Mouse (Mus musculus) midbrain, embryonic 12.5 days (tissue): Measurements from ENCODE around the gene Cand1. TPM values are rescaled to one million over a fixed set of nuclear protein-coding genes. Genes with fewer than 3 reads are reported as not detected.

Source experiments
- ATAC-seq: fragments of 200-750 bp; cut with Nextera tagmentation; 2 replicates; pipeline ENCODE4 v1.8.0; 2017; ENCODE audit warnings: low read depth, moderate TSS enrichment, moderate library complexity; ENCODE audit not compliant: low FRiP score
- H3K27ac ChIP-seq: fragments of 300-500 bp; sonication (generic); replicated peaks from 2 replicates; pipeline ENCODE4 v1.5.1; 2016; ENCODE audit warnings: mild to moderate bottlenecking
- H3K27me3 ChIP-seq: fragments of 300-500 bp; sonication (generic); 2 replicates; pipeline ENCODE4 v1.6.1; 2016; ENCODE audit warnings: mild to moderate bottlenecking
- H3K36me3 ChIP-seq: fragments of 300-500 bp; sonication (generic); 2 replicates; pipeline ENCODE4 v1.6.1; 2016
- H3K4me1 ChIP-seq: fragments of 300-500 bp; sonication (generic); 2 replicates; pipeline ENCODE4 v1.6.1; 2016
- H3K4me2 ChIP-seq: fragments of 300-500 bp; sonication (generic); replicated peaks from 2 replicates; pipeline ENCODE4 v1.6.1; 2016; ENCODE audit warnings: mild to moderate bottlenecking, moderate library complexity
- H3K4me3 ChIP-seq: fragments of 300-500 bp; sonication (generic); 2 replicates; pipeline ENCODE4 v1.5.1; 2016; ENCODE audit warnings: mild to moderate bottlenecking
- H3K9ac ChIP-seq: fragments of 300-500 bp; sonication (generic); replicated peaks from 2 replicates; pipeline ENCODE4 v1.6.1; 2016; ENCODE audit warnings: mild to moderate bottlenecking, moderate library complexity
- H3K9me3 ChIP-seq: fragments of 300-500 bp; sonication (generic); 2 replicates; pipeline ENCODE4 v1.6.1; 2016; ENCODE audit warnings: mild to moderate bottlenecking
- WGBS: fragments of 180-500 bp; shearing (Covaris S2); methylation state at CpG from one replicate; pipeline ENCODE4 v1.1.7; 2016; 5-methylcytosine and 5-hydroxymethylcytosine counted together
- polyA plus RNA-seq: library from polyadenylated mRNA; unstranded; fragments of >200 nt; fragmentation: Nextera tagmentation; extraction: Ambion mirVana; gene quantifications from 2 replicates; pipeline ENCODE4 v1.2.1, GENCODE M21; 2016

Gene Cand1
- polyA plus RNA-seq, 1 experiment from 2014 or later: 100 TPM

DNA sequence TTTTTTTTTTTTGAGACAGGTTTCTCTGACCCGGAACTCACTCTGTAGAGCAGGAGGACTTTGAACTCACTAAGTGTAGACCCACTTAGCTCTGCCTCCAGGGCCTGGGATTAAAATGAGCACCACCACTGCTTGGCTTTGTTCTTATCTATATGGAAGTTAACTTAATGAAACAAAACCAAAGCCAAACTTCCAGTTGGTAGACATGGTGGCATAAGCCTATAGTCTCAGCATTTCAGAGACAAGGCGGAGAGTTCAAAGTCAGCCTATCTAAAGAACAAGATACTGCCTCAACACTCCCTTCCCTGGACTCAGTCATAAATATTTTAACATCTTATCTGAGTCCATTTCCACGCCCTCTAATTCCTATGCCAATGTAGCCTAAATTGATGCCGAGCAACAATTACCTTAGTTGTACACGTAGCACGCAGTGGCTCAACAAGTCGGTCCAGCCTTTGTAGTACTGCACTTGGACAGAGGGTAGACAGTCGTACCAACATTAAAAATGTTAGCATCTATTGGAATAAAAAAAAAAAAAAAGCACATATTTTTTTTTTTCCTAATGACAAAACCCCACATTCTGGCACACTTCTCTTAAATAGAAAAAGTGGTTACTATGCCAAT, 33.4 kb downstream of the Cand1 start:
- no peak overlapping the region for H3K4me3 ChIP-seq
- no peak for ATAC-seq
- WGBS: 98% methylated on average over 8 of the region's 8 CpGs

DNA sequence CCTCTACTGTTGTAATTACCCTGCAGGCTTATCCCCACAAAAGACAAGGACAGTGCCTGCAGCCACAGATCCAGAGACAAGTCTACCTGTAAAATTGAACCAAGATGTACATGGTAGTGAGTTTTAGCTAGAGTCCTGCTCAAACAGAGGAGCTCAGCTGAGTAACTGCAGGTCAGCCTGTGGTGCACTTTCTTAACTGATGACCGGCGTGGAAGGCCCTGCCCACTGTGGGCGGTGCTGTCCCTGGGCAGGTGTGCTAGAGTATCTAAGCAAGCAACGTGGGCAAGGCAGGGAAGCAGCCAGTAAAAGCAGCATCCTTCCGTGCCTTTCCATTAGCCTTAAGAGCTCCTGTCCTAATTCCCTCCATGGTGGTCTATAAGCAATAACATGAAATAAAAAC, 34.6 kb downstream of the Cand1 start:
- Histone ChIP-seq H3K36me3 (peaks cover 86% of the 10 kb centered on the region), H3K4me3 (no peak overlapping the region), H3K9ac (no peak overlapping the region), H3K27ac (no peak overlapping the region), H3K9me3 (no peaks in the 10 kb centered on the region), H3K4me1 (no peaks in the 10 kb centered on the region), H3K4me2 (no peak overlapping the region), H3K27me3 (no peaks in the 10 kb centered on the region)
- WGBS: 92% methylated on average over 5 of the region's 5 CpGs
- no peak for ATAC-seq

More for the DNA sequence above, 33.4 kb downstream of the Cand1 start:
- Histone ChIP-seq H3K27me3 (no peaks in the 10 kb centered on the region), H3K36me3 (peaks cover 90% of the 10 kb centered on the region), H3K9ac (no peak overlapping the region), H3K4me2 (no peak overlapping the region), H3K4me1 (no peaks in the 10 kb centered on the region), H3K9me3 (no peaks in the 10 kb centered on the region), H3K27ac (no peak overlapping the region)

DNA sequence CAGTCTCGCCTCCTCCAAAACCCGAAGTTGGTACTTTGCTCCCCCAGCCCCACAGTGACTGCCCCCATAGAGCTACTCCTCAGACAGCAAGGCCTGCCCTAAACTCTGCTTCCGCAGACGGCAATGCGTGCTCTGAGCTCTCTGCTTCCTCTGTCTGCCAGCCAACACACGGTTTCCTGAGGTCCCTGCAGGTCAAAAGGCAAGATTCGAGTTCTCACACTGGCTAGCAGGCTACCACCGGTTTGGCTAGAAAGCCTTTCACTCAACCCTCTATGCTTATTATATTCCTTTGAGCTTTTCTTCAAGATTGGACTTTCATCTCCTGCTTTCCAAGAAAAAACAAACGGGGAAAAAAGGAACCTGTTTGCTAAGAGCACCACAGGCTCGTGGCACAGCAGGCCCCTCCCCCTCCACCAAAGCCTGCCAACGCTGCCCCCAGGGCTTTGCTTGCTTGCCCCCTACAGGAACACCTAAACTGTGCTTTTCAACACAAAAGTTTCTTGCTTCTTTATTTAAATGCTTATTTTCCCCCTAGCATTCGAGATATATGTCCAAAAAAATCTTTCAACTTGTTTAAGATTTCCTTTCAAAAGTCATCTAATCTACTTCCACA, 35.4 kb downstream of the Cand1 start:
- no peak overlapping the region for H3K4me3 ChIP-seq
- H3K4me2 ChIP-seq: no peak overlapping the region
- 88% methylated on average over 12 of the region's 12 CpGs for WGBS
- no peaks in the 10 kb centered on the region for H3K27me3 ChIP-seq
- no peak overlapping the region for H3K9ac ChIP-seq
- H3K9me3 ChIP-seq: no peaks in the 10 kb centered on the region
- H3K4me1 ChIP-seq: no peaks in the 10 kb centered on the region
- ATAC-seq: no peak
- peaks cover 85% of the 10 kb centered on the region for H3K36me3 ChIP-seq
- H3K27ac ChIP-seq: no peak overlapping the region

DNA sequence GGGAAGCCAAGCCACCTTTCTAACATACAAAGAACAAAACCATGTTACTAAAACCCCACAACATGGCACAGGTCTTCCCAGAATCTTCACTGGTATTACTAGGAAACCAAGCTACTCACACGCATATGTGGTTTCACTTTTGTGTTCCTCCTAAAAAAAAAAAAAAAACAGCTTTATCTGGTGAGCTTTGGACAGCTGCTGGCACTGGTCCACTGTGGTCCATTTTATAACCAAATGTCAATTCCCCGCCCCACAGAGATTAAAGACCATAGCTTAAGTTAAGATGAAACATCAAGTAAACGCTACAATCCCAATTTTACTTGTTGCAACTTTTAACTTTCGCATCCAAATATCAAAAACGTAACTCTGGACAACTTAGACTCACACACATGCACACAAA, 40.0 kb downstream of the Cand1 start:
- peaks cover 65% of the 10 kb centered on the region for H3K36me3 ChIP-seq
- no peak overlapping the region for H3K4me3 ChIP-seq
- no peak for ATAC-seq
- H3K4me1 ChIP-seq: no peaks in the 10 kb centered on the region
- H3K4me2 ChIP-seq: no peak overlapping the region
- H3K27me3 ChIP-seq: no peaks in the 10 kb centered on the region
- no peak overlapping the region for H3K27ac ChIP-seq
- WGBS: 95% methylated on average over 5 of the region's 5 CpGs
- no peak overlapping the region for H3K9ac ChIP-seq
- no peaks in the 10 kb centered on the region for H3K9me3 ChIP-seq

DNA sequence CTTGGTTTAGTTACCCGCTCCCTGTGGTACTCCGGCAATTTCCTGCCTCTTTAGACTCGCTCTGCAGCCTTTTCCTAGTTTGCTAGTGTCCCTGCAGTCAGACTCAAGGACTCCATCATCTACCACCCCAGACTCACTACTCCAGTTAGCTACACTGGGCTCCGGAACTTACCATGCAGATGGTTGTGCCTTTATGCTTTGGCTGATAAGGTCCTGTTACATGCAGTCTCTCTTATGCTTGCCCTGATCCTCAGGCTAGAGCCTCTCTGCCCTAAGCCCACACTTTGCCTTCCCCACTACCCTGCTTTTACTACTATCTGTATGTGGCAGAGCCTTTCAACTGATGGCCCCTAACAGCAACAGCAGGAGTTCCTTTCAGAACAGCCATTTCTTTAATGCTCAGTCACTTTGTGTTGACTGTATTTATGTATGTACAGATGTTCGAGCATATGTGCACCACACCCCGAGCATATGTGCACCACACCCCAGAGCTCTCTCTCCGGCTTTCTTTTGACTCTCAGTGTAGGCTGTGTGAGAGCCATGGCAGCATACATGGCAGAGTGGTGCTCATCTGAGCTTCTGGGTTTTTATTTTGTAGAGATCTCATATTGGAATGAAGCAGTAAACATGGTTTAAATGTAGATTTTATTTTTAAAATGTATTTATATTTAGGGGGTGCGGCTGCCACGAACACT, 41.5 kb downstream of the Cand1 start:
- 97% methylated on average over 9 of the region's 9 CpGs for whole genome bisulfite sequencing
- no peak for ATAC-seq
- no peaks in the 10 kb centered on the region for H3K4me1 ChIP-seq

DNA sequence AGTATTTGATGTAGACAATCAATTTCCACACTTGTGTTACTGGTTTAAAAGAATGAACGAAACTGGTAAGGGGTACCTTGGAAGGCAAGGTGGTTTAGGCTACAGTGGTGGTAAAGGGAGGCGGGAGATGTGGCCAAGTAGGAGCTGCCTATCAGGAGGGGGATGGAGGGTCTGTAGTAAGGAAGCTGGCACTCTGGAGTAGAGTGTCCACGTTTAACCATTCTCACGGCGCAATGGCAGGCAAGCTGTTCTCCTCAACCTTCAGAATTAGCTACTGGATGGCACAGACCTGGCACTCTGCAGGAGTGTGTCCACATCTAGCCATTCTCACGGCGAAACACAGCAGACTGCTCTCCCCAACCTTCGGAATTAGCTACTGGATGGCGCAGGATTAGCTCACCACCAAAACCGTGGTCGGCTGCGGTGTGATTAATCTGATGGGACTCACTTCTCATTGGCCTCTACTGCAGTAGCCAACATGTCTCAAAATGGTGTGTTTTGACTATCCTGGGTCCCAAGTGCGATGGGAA, 42.2 kb downstream of the Cand1 start:
- no peak overlapping the region for H3K4me3 ChIP-seq
- no peaks in the 10 kb centered on the region for H3K27me3 ChIP-seq
- 94% methylated on average over 13 of the region's 13 CpGs for WGBS
- no peak overlapping the region for H3K9ac ChIP-seq
- no peaks in the 10 kb centered on the region for H3K9me3 ChIP-seq
- H3K36me3 ChIP-seq: peaks cover 45% of the 10 kb centered on the region
- no peak overlapping the region for H3K4me2 ChIP-seq
- H3K4me1 ChIP-seq: no peaks in the 10 kb centered on the region
- H3K27ac ChIP-seq: no peak overlapping the region
- no peak for ATAC-seq

More for the DNA sequence above, 41.5 kb downstream of the Cand1 start:
- H3K27ac ChIP-seq: no peak overlapping the region
- no peaks in the 10 kb centered on the region for H3K27me3 ChIP-seq
- H3K36me3 ChIP-seq: peaks cover 52% of the 10 kb centered on the region
- no peak overlapping the region for H3K4me3 ChIP-seq
- H3K9ac ChIP-seq: no peak overlapping the region
- no peak overlapping the region for H3K4me2 ChIP-seq
- H3K9me3 ChIP-seq: no peaks in the 10 kb centered on the region

DNA sequence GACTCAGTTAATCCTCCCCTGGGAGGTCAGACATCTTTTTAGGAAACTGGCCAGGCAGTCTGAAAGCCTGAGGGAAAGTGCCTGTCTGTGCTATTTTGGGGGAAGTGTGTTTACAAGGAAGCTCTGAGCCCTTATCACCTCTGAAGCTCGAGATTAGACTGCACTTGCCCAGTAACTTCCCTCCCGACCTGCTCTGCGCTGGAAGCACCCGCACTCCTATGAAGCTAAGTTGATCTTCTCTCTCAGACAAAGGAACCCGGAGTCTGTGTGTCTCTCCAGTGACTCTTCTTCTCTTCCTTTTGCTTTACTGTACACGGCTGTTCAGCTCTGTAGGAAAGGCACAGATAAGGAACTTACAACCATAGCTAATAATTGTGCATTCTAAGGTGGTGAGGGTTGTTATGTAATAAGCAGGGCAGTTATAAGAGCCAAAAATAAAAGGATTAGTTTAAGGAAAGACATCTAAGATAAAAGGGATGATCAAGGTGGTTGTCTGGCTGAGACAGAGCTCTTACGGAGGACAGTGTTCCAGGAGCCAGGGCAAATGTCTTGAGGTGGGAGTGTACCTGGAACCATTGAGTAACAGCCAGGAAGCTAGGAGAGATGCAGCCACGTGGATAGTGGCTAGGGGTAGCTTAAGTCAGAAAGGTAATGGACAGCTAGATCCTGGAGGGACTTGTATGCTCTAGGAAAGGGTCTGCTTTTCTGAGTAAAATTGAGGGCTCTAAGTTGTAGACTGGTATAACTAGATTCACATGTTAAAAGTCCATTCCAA, 47.1 kb downstream of the Cand1 start:
- Histone ChIP-seq H3K27me3 (no peaks in the 10 kb centered on the region), H3K27ac (no peak overlapping the region), H3K4me3 (no peak overlapping the region), H3K9me3 (no peaks in the 10 kb centered on the region), H3K4me1 (no peaks in the 10 kb centered on the region), H3K9ac (no peak overlapping the region), H3K36me3 (peaks cover 15% of the 10 kb centered on the region; the same call in 1 of the 2 replicates), H3K4me2 (no peak overlapping the region)
- no peak for ATAC-seq
- 74% methylated on average over 8 of the region's 8 CpGs for WGBS

DNA sequence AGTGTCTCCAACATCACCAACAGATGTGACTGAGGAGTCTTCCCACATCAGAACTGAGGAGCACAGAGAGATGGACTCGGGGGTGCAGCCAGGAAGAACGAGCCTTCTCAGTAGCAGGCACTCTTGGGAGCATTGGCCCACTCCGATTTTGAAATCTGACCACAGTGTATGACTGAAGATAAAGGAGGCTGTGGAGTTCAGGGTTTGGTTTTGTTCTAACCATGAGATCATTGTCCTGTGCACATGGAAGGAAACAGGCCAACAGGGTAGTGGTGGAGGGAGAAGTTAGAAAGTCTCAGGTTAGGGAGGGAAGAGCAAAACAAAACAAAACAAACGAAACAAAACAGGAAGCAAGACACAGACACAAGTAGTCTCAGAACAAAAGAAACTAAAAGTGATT, 52.1 kb downstream of the Cand1 start:
- Histone ChIP-seq H3K4me1 (no peaks in the 10 kb centered on the region), H3K27me3 (no peaks in the 10 kb centered on the region), H3K9ac (no peak overlapping the region), H3K36me3 (no peaks in the 10 kb centered on the region), H3K4me3 (no peak overlapping the region), H3K9me3 (no peaks in the 10 kb centered on the region), H3K27ac (no peak overlapping the region), H3K4me2 (no peak overlapping the region)
- WGBS: 84% methylated on average over 4 of the region's 4 CpGs
- ATAC-seq: no peak

DNA sequence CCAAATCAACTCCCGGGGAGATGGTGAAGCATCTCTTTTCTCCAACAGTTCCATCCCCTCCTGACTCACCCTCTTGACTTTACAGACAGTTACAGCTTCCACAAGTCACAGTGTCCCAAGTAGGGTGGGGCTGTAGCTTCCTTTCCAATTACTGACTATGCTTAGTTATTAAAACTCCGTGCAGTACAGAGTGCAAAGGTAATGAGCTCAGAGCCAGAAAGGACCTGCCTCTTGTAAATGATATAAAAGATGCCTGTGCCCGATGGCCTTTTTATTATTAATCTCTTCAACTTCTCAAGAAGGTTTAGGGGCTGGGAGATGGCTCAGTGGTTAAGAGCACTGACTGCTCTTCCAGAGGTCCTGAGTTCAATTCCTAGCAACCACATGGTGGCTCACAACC, 70.2 kb downstream of the Cand1 start:
- no peak for ATAC-seq
- 91% methylated on average over 3 of the region's 3 CpGs for WGBS
- Histone ChIP-seq H3K4me1 (no peaks in the 10 kb centered on the region), H3K9ac (no peak overlapping the region), H3K27me3 (no peaks in the 10 kb centered on the region), H3K36me3 (no peaks in the 10 kb centered on the region), H3K9me3 (no peaks in the 10 kb centered on the region), H3K27ac (no peak overlapping the region), H3K4me3 (no peak overlapping the region), H3K4me2 (no peak overlapping the region)

DNA sequence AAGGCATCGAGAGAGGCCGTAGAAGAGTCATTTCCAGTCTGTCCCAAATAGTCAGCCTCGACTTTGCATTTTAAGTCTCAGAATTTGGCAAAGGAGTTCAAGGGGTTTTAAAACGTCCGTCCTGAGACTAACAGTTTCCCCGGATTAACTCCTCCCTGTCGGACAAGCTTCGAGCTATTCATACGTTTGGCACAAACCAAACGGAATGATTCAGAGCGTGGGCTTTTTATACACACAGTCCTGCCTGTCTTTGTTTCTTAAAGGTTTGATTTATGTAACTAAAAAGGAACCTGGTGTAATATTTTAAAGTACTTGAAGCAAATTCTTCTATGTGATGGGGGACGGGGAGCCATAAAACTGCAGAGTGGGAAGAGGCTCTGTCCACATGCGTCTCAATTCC, 70.6 kb downstream of the Cand1 start:
- no peak overlapping the region for H3K9ac ChIP-seq
- H3K9me3 ChIP-seq: no peaks in the 10 kb centered on the region
- H3K4me1 ChIP-seq: no peaks in the 10 kb centered on the region
- H3K4me2 ChIP-seq: no peak overlapping the region
- H3K27me3 ChIP-seq: no peaks in the 10 kb centered on the region
- H3K4me3 ChIP-seq: no peak overlapping the region
- H3K36me3 ChIP-seq: no peaks in the 10 kb centered on the region
- 80% methylated on average over 13 of the region's 13 CpGs for WGBS
- ATAC-seq: no peak
- H3K27ac ChIP-seq: no peak overlapping the region

DNA sequence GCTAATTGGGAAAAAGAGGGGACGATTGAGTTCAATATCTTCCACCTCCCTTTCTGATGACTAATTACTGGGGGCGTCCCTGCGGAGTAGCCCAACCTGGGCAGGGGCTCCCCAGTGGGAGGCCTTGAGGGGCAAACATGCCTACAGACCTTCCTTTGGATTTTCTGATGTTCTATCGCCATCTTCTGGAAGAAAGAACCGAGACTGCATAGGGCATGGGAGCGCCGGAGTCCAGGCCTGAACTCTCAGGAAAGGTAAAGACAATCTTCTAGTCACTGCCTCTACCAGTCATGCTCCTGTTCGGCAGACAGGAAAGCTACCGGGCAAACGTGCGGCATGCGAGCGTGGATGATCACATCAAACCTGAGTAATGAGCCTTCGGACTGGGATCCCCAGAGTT, 71.1 kb downstream of the Cand1 start:
- 33% methylated on average over 14 of the region's 14 CpGs for WGBS
- no peaks in the 10 kb centered on the region for H3K36me3 ChIP-seq
- ATAC-seq: 0 out of 2 replicates have a peak, but pooled peaks have one; percentile 23
- no peak overlapping the region for H3K4me2 ChIP-seq
- no peaks in the 10 kb centered on the region for H3K9me3 ChIP-seq
- no peak overlapping the region for H3K27ac ChIP-seq
- H3K4me3 ChIP-seq: no peak overlapping the region
- H3K27me3 ChIP-seq: no peaks in the 10 kb centered on the region
- no peak overlapping the region for H3K9ac ChIP-seq
- no peaks in the 10 kb centered on the region for H3K4me1 ChIP-seq

DNA sequence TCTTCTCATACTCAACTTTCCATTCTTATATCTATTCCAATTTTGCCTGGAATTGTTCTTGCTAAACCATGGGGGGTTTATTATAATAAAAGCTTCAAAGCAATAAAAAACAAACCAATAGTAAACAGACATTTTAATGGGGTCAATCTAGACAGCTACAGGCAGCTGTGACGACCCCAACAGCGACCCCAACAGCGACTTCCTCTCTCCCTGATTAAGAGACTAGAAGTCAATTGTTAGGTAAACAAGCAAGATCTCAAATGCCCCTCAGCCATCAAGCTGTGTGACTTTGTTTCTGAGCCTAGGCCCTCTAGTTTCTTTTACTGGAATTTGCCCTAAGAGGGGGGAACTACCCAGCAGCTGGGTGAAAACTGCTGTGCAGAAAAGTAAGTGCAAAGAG, 72.0 kb downstream of the Cand1 start:
- no peak for ATAC-seq
- no peak overlapping the region for H3K9ac ChIP-seq
- H3K4me2 ChIP-seq: no peak overlapping the region
- H3K36me3 ChIP-seq: no peaks in the 10 kb centered on the region
- no peaks in the 10 kb centered on the region for H3K27me3 ChIP-seq
- no peak overlapping the region for H3K27ac ChIP-seq
- 7% methylated on average over 3 of the region's 3 CpGs for WGBS
- H3K4me3 ChIP-seq: no peak overlapping the region
- no peaks in the 10 kb centered on the region for H3K9me3 ChIP-seq
- H3K4me1 ChIP-seq: no peaks in the 10 kb centered on the region
